Mouse (Mus musculus): ENCODE data around the gene Lhpp.

Lhpp gene

GRCm38 (mm10) chr7:132713483-132714126, 103.2 kb downstream of the Lhpp start:
- peak; percentile 35 to 45 for DNase-seq

DNA sequence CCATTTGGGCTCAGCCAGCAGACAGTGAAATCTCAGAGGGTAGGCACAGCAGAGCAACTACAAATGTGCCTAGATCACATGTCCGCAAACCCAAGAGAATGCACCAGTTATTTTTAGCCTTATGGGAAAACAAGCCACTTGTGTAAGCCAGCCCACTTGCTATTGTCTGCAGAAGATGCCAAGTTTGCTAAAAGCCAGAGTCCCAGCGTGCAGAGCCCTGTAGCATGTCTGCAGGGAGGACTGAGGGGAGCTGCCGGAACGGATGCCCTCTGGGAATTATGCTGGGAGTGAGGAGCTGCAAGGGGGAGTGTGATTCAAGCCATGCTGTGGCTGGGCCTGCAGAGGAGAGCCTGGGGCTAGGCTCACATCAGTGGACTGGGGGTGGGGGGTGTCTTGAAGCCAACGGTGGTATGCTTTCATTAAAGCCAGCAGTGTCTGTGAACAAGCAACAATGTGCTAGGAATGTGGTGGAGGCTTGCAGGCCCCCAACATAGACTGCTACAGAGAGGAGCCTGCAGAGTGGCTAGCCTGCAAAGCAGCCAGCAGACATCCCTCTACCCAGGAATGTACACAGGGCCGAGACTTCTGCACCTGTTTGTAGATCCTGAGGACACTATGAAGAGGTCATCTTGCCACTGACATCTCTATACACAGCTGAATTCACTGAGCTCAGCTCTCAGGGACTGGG, 103.9 kb downstream of the Lhpp start:
- DNase-seq = no peak

GRCm38 (mm10) chr7:132715259-132715658, 104.8 kb downstream of the Lhpp start:
- no peak for DNase-seq

GRCm38 (mm10) chr7:132719570-132719969, 109.1 kb downstream of the Lhpp start:
- no peak for DNase-seq

- peak; percentile 78 for DNase-seq
These were observed 110.1 kb downstream of the Lhpp start for GRCm38 (mm10) chr7:132720562-132720961.

GRCm38 (mm10) chr7:132722401-132723370, 112.2 kb downstream of the Lhpp start:
- DNase-seq = no peak

DNA sequence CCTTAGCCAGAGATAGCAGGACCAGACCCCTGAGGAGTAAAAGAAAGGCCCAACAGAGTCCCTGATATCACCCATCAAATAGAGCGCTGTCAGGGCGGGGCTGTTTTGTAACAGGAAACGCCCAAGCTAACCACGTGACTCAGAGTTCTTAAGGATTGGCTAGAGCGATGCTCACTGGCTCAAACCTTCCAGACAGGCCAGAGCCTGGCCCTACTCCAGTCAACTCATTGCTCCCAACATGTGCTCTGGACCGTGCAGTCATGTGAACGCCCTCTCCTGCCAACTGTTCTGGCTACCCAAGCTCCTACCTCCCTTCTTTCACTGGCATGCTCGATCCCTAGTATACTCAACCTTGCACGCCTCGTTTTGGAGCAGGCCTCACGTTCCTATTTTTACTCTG, 113.5 kb downstream of the Lhpp start:
- DNase-seq = no peak

GRCm38 (mm10) chr7:132724501-132725062, 114.1 kb downstream of the Lhpp start:
- no peak for DNase-seq

DNA sequence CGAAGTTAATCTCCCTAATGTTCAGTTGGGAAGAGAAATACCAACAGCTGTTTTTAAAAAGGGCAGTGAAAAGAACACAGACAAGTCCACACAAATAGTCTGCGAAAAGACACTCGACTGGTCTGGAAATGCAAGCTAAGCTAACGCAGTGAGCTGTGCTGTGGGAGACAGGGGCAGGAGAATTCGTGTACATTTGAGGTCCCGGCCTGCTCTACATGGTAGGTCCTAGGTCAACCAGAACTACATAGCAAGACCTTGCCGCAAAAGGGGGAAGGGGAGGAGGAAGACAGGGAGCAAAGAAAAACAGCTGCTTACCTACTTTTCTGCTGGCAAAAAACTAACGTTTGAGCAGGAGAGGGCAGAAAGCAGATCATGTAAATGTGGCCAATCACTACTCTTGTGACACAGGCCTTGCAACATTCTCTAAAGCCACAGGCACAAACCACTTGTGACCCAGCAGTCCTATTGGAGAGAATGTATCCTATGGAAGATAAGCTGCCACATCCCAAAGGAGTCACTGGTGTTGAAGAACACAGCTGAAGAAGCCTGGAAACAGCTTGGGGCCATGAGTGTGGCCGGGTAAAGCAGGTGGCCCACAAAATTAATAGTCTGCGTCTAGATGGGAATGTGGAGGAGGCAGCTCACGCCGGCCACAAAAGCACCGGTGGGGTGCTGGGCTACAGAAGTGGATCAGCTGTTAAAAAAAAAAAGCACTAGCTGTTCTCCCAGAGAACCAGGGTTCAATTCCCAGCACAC, 115.8 kb downstream of the Lhpp start:
- no peak for DNase-seq

GRCm38 (mm10) chr7:132729093-132729831, 118.8 kb downstream of the Lhpp start:
- no peak for DNase-seq

- DNase-seq = no peak
These were observed 120.1 kb downstream of the Lhpp start for GRCm38 (mm10) chr7:132730510-132730909.

- DNase-seq = no peak
These were observed 121.1 kb downstream of the Lhpp start for GRCm38 (mm10) chr7:132731558-132731957.

- no peak for DNase-seq
These were observed 121.8 kb downstream of the Lhpp start for GRCm38 (mm10) chr7:132732136-132732789.

DNA sequence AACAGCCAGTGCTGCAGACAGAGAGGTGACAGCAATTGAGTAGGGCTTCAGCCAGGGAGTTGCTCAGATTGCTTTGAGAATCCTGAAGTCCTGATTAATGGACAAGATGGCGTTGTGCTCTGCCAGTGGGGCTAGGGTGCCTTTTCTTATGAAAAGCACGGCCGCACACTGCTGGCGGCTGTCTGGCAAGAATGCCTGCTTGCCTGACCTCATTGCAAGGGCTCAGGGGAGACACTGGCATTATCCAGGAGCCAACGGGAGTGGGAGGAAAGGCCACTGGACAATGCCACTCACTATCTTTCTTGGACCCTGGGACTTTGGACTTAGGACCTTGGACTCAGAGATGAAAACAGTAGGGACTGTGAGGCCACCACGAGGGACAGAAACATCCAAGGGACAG, 123.1 kb downstream of the Lhpp start:
- DNase-seq = no peak

DNA sequence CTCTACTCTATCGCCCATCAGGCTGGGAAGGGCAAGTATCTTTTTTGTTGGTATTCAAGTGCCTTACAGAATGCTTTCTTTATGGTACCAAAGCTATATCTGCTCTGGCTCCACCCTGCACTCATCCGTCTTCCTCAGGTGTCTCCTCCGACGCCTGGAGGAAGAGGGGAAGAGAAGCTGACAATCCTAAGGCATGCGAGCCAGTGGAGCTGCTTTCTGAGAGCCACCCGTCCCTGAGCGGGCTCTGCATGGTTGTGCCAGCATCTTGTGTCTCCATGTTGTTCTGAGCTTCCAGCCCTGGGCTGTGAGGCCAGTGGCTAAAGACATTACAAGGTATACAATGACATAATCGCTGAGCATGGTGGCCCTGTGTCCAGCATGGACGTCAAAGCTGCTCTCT, 123.8 kb downstream of the Lhpp start:
- DNase-seq = no peak

- DNase-seq = peak; percentile 78 to 83
These were observed 124.7 kb downstream of the Lhpp start for GRCm38 (mm10) chr7:132735145-132735544.

DNA sequence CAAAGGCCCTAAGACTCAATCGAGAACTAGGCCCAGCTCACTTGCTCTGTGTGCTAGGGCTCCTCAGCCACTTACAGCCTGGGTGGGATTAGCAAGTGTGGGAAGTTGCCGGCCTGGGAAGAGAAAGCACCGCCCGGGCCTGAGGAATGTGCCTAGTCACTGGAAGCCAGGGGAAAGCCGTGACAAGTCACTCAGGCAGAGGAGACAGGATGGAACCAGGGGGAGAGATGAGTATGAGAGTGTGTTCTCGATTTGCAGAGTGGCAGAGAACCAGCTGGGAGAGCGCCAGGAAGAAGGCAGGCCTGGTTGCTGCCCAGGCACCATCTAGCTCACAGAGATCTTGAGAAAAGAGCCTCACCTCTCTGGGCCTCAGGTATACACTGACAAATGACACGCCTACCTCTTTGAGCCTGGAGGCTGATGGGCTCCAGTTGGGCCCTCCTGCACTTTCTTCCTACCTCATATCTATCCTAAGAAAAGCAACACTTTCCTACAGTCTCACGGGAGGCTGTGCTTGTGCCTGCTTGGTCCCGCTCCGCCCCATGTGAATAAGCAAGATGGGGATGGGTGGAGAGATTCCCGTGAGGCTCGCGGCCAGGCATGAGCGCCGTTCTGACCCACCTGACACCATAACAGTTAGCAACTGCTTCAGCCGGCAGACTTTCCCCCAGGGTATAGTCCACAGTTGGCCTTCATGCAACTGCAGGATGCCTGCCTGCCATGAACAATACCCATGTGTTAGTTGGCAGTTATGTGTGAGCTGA, 125.8 kb downstream of the Lhpp start:
- peak in 1 of 2 experiments; percentile 25 for DNase-seq

DNA sequence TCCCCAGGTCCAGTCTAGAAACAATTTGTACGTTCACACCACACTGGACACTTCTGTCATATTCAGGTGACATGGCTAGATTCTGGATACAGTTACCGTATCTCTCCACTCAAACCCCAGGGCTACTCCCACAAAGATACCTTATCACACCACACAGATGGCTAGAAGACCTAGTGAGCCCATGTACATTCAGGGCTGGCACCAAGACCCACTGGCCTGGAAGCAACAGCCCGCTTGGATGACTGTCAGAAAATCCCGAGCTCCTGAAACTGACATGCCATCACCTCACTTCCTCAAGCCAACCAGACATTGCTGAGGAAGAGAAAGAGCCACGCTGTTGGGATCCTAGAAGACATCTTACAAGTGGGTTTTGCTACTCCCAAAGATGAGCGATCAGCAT, 128.4 kb downstream of the Lhpp start:
- DNase-seq = no peak

- no peak for DNase-seq
These were observed 129.4 kb downstream of the Lhpp start for GRCm38 (mm10) chr7:132739829-132740228.

GRCm38 (mm10) chr7:132742912-132743311, 132.5 kb downstream of the Lhpp start:
- no peak for DNase-seq

Data from spleen, adult 18-20 months (tissue).